Mouse (Mus musculus) lung, adult 18-20 months (tissue): Measurements from ENCODE around the gene Tnmd.
A peak's percentile ranks its signal among the peaks of the same experiment; 100 is the strongest.

Experiments used
- DNase-seq, 2 experiments: peaks; one replicate each; pipeline ENCODE4 v3.0.0; 2022; ENCODE audit warnings: mixed read lengths in 2 of 2

Gene Tnmd

GRCm38 (mm10) chrX:133850680-133851079 lies at the start of gene Tnmd:
Tnmd (plus strand) TSS chrX:133850980.
- no peak for DNase-seq

- no peak for DNase-seq
Measured at GRCm38 (mm10) chrX:133853637-133854036, 2.9 kb downstream of the Tnmd start.

- no peak for DNase-seq
Measured at GRCm38 (mm10) chrX:133869743-133870142, 19.0 kb downstream of the Tnmd start.

- no peak for DNase-seq
Measured at GRCm38 (mm10) chrX:133887308-133887707, 36.5 kb downstream of the Tnmd start.

- no peak for DNase-seq
Measured at GRCm38 (mm10) chrX:133888111-133888510, 37.3 kb downstream of the Tnmd start.

GRCm38 (mm10) chrX:133898014-133898542 lies 47.3 kb downstream of the Tnmd start, which contains the start of gene Tspan6:
Tspan6 (minus strand) TSS chrX:133898429.
- DNase-seq: peak; percentile 57 to 67

GRCm38 (mm10) chrX:133908261-133908660 lies 57.5 kb downstream of the Tnmd start, which contains the start of gene Srpx2:
Srpx2 (plus strand) TSS chrX:133908426.
- DNase-seq: no peak

GRCm38 (mm10) chrX:133911397-133912103 lies 60.8 kb downstream of the Tnmd start:
- peak; percentile 11 to 21 for DNase-seq

- no peak for DNase-seq
Measured at GRCm38 (mm10) chrX:133913006-133913405, 62.2 kb downstream of the Tnmd start.

- no peak for DNase-seq
Measured at GRCm38 (mm10) chrX:133914219-133914618, 63.4 kb downstream of the Tnmd start.
